Mouse (Mus musculus) inflammation-experienced regulatory T-cells, adult 6 months (primary cell): ENCODE measurements around the gene Gm15127. TPM values are rescaled to one million over a fixed set of nuclear protein-coding genes. Genes with fewer than 3 reads are reported as not detected.
"Not testable (repeated sequence)": the region's sequence is repeated elsewhere in the genome, so short reads cannot be mapped to it uniquely, and the experiment has no call there.

Source experiments
- ATAC-seq: one replicate; pipeline ENCODE4 v1.8.0; 2017
- polyA plus RNA-seq, 3 experiments: library from polyadenylated mRNA; unstranded; fragments of 100-300 nt; shearing (Covaris generic); gene quantifications; one replicate each; pipeline ENCODE4 v1.2.1; 2017

The Gm15127 gene
- not detected for polyA plus RNA-seq

GRCm38 (mm10) chrX:148663298-148663697 lies at the start of gene Gm15127:
Gene Gm15127, plus strand, starts transcription at chrX:148663598.
- not testable (repeated sequence) for ATAC-seq

GRCm38 (mm10) chrX:148615053-148615452 lies 48.3 kb upstream of the Gm15127 start, which contains the start of gene Gm8334:
Gene Gm8334, minus strand, starts transcription at chrX:148615153.
- ATAC-seq = not testable (repeated sequence)

- not testable (repeated sequence) for ATAC-seq
Observed at GRCm38 (mm10) chrX:148676290-148676689, 12.9 kb downstream of the Gm15127 start.

Other genes with a start within 250 kb of the Gm15127 start
- not detected for gene Gm15114, start 174.6 kb upstream of the Gm15127 start, polyA plus RNA-seq
- not detected for gene Gm8334, start 48.4 kb upstream of the Gm15127 start, polyA plus RNA-seq
- not detected for gene Luzp4, start 194.0 kb downstream of the Gm15127 start, polyA plus RNA-seq